Mouse (Mus musculus): ENCODE measurements around the gene Mrrf.

Gene Mrrf

DNA sequence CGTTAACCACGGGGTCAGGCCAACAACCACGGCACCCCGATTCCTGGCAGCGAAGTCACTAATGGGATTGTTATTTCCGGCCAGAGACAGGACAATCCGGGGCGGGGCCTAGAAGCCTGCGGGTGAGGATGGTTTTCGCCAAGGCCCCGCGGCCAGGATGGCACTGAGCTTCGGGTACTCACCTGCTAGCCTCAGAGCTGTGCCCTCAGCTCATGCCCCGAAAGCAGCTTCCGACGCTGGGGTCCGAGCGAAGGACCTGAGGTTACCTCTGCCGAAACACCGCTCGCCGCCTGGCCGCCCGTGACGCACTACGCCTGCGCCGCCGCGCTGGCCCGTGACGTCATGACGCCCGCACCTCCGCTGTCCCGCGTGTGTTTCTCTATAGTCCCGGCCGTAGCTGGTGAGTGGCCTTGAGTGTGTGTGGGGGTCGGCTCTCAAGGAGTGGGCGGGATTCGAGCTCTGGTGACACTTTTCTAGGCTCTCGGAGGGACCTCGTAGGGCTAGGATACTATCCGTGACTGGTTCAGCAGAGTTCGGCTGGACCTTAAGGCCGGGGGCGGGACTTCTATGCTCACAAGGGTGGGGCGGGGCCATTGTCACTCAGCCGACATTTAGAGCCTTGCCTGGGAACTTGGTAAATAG is at the start of gene Mrrf, which contains the start of gene Rbm18:
Gene Mrrf (plus strand): TSS at position 90 of the 642 bp plus-strand sequence.
Gene Rbm18 (minus strand): TSS at position 474 of the 642 bp plus-strand sequence.
- peak; percentile 94 for DNase-seq

DNA sequence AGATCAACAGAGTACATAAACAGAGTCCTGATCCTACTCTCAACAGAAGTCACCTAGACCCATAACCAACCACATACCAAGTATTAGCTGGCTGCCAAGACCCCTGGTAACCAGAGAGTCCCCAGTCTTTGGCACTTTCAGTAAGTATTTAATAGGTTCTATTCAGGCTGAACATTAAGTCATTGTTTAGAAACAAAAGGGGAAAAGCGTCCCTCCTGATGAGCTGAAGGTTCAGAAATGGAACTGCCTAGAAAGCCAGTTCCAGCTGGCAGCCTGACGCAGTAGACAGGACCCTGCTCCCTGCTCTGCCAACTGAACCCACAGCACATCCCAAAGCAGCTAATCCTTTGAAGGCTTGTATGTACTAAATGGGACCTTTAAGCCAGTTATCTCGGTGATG is 47.0 kb upstream of the Mrrf start:
- no peak for DNase-seq

DNA sequence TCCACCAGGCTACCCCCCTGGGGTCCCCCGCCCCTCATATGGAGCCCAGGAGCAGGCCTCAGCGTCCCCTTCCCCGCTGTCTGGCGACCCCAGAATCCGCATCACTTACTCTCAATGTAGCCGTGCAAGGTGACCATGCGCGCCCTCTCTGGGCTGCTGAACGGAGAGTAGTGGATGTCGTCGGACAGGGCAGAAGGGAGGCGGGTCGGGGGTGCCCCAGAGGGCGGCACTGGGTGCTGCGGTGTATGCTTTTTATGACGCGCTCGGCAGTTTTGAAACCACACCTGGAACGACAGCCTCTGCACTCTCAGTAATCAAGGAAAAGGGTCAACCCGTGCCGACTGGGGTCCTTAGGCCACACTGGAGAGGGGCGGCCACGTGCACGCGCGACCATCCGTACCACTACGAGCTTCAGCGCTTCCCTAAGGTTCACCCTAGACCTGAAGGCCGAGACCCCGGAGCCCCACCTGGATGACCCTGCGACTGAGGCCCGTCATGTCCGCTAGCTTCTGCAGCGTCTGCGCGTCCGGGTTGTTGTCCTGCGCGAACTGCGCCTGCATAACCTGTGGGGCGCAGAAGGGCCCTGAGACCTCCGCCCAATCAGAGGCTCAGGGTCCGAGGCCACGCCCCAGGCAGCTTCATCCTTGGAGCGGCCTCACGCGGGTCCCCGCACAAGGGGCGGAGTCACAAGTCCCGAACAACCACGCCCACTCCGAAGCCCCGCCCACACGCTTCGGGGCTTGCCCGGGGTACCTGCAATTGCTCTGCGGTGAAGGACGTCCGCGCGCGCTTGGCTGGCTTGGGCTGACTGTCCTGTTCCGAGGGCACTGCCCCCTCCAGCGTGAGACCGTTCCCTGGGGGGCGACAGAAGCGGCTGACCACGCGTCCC is 45.1 kb upstream of the Mrrf start:
- DNase-seq, result peak; percentile 93

DNA sequence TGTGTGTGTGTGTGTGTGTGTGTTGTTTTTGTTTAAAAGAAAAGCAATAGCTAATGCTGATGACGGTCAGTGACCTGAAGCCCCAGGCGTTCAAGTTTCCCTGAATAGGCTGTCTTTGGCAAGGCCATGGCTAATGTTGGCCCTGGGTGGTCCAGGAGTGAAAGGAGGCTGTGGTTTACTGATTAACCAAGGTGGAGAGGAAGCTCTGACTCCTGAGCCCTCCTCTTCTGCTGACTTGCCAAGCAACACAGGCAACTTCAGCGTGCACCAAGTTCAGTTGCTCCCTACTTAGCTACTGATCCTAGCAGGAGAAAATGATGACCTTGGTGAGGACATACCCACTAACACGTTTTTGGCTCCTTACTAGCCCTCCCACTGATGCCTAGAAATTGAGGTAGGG is 43.4 kb upstream of the Mrrf start:
- DNase-seq, result no peak

DNA sequence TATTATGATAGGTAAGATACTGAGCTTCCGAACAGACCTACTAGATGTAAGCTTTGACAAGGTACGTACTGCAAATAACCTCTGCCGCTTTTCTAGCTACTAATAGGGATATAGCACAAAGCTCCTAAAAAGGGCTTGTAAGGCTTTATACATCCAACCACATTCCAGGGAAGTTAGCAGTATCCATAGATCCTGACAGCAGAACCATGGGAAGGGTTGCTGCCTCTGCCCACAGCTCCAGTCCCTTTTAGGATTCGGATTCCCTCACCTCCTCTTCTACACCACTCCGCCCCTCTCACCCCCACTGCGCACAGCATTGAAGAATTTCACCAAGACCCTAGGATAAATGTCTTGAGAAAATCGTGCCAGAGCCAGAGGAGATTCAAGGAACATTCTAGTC is 42.9 kb upstream of the Mrrf start:
- no peak for DNase-seq

DNA sequence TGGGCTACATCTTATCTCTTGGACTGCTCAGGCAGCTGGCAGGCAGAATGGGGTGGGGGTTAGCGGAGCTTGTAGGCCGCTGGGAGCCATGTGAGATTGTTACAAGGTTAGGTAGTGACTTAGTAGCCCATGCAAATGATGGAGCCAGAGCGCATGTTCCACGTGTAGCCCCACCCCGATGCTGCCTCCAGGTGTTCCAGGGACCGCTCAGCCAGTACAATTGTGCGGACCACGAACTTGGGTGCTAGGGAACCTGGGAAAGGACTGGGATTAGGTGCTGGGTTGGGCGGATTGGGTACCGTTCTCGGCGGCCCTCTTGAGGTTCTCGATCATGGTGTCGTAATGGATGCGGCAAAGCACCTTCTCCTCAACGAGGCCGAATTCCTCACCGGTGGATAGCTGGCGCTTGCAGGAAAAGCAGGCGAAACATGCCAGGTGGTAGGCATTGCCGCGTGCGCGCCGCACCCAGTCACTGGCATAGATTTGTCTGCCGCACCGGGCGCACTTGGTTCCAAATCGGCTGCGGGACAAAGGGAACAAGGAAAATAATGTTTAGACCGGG is 42.2 kb upstream of the Mrrf start:
- DNase-seq, result no peak

DNA sequence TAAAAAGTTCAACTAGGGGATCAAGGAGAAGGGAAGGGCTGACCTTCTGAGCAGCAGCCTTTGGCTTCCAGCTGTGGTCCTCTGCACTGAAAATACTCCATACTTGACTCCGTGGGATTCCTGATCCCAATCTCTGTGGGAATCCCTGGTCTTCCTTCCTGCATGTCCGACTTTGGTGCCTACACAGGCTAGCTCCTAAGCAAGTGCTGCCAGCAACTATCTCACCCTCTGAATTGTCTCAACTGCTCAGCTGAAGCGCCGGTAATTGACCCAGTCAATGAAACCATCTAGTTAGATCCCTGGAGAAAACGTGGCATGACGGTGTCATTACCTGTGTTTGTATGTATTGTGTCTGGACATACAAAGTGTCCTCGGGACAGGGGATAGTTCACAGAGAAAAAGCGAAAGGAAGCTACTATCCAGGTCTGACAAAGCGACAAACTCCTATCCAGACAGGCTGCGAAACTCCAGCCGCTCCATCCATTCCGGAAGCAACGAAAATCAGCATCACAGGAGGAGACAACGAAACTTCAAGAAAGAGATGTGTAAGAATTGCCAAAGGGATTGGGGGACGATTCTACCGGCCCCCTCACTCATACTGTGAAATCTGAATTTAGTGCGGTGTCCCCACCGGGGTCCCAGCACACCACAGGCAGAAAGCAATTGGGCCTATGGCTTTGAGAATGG is 38.9 kb upstream of the Mrrf start:
- DNase-seq, result no peak

DNA sequence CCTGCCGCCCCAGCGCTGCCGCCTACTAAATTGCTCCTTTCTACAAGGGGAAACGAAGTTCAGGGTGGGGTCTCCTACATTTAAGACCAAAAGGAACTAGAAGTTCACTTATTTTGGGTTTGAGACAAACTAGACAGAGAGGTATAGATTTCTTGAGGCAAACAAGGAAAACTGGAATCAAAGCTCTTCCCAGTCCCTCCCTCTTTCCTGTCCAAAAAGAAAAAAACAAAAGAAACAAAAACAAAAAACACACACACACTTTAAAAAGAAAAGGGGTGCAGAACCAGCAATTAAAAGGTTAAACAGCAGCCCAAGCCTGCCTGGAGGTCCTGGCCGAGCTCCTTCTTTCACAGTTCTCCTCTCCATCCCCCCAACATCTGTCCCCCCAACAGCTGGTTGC is 38.2 kb upstream of the Mrrf start:
- DNase-seq, result no peak

DNA sequence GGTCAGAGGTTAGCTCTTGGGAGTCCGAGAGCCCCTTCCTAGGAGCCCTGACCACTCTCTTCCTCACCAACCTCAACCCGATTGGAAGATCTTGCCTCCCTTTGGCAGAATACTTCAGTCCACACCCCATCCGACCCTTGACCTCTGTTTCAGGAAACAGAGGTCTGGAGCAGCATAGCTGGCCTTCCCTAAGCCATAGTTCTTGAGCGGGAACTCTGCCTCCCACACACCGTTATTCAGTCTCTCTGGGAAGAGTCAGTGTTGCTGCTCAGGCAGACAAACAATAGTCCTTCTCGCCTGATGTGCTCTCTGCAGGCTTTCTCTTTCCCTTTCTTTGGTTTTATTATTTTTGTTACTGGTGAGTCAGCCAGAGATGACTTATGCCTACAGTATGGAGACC is 36.5 kb upstream of the Mrrf start:
- DNase-seq, result no peak

DNA sequence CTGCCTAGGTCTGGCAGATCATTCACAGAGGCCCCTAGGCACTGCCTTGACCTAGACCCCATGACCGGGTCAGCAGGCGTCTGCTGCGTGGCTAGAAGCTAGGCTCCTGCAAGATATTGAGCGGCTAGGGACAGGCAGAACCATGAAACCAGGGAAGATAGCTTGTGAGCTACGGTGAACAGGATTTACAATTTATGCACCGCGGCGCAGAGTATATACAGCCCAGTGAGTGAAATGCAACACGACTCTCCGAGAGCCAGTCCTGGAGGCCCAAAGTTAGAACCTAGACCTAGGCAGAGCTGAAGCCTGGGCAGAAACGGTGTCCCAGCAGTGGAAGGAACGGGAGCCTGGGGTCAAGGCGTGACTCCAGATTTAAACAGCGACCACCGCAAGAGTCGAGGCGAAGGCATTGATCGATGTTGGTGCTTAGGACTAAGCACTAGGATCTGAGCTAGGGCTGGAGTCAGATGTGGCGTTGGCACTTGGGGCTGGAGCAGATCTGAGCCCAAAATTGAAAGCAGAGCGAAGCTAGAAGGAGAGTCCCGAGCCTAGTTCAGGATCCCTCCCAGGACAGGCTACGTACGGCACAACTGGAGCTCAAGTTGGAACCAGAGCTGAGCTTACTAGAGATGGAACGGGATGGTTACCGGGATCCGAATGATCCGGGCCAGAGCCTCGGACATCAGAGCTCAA is 34.2 kb upstream of the Mrrf start:
- no peak for DNase-seq

DNA sequence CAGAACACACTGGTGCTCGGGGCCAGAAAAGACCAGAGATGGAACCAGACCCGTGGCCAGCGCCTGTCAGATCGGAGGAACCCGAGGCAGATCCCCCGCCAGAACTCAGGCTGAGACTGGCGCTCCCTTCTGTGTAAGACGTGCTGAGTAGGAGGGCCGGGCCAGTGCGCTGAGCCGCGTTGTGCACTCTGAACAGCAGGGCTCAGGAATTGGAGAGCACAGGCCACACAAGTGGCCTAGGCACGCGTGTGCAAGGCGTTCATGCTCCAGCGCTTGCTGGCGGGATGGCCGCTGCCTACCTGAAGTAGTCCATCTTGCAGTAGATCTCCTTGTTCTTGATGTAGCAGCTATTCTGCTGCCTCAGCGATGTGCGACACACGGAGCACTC is 33.6 kb upstream of the Mrrf start:
- peak; percentile 65 for DNase-seq

DNA sequence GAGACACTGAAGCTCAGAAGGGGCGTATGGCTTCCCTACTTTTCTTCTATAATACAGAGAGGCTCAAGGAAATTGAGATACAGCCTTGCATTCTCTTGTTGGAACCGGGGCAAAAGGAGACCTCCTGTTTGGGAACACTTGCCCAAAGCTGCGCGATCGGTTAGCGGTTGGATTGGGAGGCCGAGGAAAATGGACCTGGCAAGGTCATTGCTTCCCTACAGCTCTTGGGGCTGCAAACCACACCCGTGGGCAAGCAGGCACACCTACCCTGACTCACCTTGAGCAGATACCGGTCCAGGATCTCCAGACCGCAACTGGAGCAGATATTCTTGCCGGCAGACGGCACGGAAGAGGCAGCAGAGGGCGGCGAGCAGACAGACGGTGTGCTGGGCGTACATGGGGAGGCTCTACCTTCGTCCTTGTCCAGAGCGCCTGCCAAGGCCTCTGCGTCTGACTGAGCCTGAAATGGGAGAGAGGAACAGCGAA is 33.1 kb upstream of the Mrrf start:
- no peak for DNase-seq

DNA sequence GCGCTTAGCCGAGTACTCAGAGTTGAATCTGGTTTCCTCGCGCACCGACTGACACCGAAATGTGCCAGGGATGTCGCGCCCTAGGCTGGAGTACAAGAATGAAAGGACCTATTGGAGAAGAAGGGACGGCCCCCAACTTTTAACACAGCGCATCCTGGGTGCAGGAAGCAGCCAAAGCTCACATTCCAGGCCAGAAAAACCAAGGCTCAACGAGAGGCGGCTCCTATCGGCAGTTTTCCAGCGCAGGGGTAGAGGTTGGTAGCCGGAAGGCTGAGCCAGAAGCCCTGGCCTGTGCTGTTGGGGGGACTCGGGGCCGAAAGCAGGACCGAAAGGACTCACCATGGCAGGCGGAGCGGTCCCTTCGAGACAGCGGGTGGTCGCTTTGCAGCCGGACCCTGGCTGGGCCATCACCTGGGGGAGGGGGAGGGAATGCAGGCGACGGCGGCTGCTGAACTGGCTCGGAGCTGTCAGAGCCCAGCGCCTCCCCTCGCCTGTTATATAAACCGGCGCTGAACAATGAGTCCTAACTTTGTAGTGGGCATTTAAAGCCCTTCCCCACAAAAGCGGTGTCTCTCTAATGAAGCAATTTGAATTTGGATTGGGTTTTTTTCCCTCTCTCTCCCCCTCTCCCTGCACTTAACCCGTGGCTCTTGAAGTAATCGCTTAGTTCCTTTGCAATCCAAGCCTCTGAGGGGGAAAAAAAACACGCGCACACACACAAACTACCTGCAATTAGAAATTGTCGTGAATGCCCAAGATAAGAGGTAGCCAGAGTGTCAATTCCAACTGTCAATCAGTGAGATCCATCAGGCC is 32.4 kb upstream of the Mrrf start:
- peak; percentile 63 for DNase-seq

DNA sequence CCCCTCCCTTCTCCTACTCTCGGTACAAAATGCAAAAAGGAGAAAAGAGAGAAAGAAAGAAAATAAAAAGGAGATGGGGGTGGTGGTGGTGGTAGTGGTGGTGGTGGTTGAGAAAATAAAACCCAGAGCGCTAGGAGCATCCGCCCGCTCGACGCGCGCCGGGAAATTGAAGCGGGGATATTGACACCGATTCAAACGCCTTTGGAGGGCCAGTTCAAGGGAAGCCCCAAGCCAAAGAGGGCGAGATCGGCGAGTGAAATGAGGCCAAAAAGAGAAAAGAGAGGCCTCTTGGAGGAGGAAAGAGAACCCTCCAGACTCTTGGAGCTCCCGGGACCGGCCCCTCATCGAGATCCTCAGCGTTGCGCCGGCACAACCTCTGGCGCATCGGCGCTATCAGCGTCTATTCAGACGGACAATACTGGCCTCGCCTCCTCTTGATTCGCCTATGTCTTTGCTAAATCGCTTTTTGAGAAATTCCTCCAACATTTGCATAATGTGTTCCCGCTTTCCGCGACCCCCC is 31.7 kb upstream of the Mrrf start:
- peak; percentile 72 for DNase-seq

DNA sequence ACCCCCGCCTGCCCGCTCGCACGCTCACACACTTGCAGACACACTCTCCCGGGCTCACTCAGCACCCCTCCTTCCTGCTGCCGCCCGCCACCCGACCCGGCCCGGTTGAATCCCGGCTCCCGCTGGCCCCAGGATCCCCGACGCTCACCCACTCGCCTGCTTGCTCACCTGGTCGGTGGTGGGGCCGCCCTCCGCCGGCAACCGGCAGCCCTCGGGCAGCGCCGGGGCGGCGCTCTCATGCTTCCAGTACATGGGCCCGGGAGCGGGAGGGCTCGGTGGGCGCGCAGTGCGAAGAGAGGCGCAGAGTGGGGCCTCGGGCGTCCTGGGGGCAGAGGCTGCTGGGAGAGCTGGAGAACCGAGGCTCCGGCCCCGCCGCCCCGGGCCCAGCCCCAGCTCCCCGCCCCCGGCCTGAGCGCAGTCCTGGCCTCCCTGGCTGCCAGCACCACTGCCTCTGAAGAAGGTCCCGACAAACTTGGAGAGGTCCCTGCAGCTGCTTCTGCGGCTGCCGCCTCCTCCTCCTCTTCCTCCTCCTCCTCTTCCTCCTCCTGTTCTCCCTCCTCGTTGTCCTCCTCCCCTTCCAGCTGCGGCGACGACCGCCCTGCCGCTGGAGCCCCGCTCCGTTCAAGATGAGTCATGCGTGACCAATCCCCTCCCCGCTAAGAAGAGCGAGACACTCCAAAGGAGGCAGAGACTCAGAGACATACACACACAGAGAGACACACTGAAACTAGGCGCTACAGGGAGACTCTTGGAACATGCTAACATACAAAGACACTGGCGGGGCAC is 31.0 kb upstream of the Mrrf start, which contains the start of gene Lhx6:
Gene Lhx6 (minus strand): TSS at position 453 of the 786 bp plus-strand sequence.
- DNase-seq, result peak; percentile 50

DNA sequence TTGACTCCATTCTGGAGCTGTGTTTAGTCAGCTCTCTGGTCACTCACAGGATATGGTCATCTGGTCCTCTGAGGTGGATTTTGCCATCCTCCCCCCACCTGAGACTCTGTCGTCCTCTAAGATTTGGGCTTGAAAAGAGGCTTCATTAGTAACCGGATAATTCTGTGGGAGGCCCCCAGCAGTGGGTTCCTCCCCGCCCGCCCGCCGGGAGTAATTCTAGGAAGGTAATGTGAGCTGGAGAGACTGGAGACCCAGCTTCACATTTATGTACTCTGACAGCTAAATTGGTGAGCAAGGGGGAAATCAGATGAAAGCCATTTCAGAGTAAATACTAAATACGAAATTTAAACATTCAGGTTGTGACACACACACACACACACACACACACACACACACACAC is 27.6 kb upstream of the Mrrf start:
- DNase-seq, result no peak

DNA sequence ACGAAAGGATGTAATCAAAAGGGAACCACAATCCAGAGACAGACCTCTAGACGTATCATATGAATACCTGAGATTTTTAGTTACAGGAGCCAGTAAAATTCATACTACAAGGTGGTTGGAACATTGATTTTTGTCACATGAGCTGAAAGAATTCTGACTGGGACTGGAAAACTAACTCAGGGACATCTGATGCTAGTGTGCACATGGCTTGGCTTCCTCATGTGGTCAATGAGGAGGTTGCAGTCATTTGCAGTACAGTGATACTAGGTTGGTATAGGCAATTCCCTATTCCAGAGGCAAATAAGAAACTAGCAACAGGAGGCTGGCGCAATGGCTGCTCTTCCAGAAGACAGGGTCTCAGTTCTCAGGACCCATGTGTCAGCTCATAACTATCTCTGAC is 23.6 kb upstream of the Mrrf start:
- DNase-seq, result no peak

DNA sequence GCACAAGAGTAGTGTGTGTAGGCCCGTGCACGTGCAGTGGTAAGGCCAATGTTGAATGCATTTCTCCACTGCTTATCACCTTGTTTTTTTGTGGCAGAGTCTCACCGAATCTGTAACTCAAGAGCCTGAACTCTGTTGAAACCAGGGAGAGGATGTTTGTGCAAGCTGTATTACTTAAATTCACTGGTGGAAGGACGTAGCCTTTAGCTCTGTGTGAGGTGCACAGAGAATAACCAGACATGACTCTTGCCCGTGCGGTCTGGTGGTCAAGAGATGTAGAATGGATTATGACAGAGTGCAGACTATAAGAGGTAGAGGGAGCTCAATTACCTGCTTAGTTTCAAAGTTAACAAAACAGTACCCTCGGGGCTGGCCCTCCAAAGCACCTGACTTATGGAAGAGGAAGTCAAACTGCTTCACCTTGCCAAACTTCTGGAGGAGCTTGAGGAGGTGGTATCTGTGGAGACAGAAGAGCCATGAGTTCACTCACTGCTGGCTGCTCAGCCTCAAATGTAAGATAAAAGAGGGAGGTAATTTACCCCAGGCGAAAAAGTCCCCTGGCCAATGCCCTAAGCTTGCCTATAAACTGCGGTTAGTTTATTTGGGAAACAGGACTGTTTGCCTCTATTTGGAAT is 9.3 kb upstream of the Mrrf start:
- DNase-seq, result no peak

DNA sequence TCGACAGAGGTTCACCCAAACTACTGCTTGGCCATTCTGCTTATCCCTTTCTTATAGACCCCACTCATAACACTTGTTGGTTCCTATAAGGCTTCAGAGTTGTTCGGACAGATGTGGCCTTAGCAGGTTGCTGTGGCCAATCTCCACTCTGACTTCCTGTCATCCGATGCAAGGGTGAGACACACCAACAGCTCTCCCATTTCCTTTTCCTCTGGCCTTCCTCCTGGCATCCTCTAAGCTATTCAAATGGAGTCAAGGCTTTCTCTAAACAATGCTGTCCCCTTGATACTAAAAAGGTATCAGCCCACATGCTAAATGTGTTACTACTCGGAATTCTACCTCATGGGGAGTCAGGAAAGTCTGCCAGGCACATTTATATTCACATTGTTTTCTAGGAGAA is 8.2 kb upstream of the Mrrf start:
- no peak for DNase-seq

DNA sequence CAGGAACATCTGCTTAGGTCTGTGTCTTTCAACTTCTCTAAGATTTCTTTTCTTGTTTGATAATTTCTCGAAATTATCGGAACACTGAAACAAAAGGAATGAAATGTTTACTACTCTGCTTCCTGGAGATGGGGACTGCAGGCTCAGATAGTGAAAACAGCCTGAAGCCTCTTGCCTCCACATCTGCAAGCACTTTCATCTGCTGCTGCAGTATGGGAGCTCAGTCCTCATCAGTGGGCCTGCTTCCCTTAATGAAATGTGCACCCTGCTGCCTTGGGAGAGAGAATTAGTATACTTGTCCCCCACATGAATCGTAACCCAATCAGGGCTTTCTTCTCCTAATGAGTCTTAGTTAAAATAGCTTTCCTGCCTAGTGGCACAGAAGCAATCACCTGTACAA is 7.1 kb upstream of the Mrrf start:
- no peak for DNase-seq
